Mouse (Mus musculus): ENCODE measurements around the gene Lmo2.

- TF ChIP-seq POLR2A (IDR thresholded peaks at IDR 0.05; ENCODE audit: extremely low read depth, insufficient read depth, low read length) (no peak), CTCF (IDR thresholded peaks at IDR 0.05; ENCODE audit: low read depth, low read length) (peak; percentile 87)
These were observed 45.1 kb downstream of the Lmo2 start for GRCm38 (mm10) chr2:104002711-104003413.
